11 mouse cellular contexts compared by ENCODE assay signal in the genomic region with DNA sequence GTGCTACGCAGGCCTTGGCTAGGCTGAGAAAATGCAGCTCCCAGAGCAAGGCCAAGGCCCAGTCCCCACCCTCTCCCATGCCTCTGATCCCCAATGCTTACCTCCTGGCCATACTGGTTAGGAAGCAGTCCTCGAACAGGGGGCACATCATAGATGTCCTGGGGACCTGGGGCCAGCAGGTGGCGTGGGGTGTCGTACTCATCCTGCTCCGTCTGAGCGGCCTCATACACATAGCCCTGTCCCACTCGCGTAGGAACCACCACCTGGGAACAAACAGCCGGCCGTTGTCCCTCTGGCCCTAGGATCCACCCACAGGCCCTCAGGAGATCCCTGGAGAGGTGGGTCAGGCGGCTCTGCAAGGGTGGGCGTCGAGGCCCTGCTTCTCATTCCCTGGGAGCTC. TPM values are rescaled to one million over a fixed set of nuclear protein-coding genes. Genes with fewer than 3 reads are reported as not detected.
A peak's percentile ranks its signal among the peaks of the same experiment; 100 is the strongest.
DNase-seq lines count a peak whose midpoint lies in the region; ATAC-seq and TF ChIP-seq lines count a peak whose summit lies in the region.
"Had no signal": no experiment of that assay in that cellular context is flagged by ENCODE, and none has a peak within 500 bp of the region (broad histone marks: within the 10 kb centered on the region; RNA-seq: fewer than 3 reads in every experiment).

No protein-coding gene starts in this region.

- no peaks in the 10 kb centered on the region for H3K9me3 ChIP-seq in lung, embryonic 14.5 days (ENCODE audit: low read depth, low read length)
- no peaks in the 10 kb centered on the region for H3K9me3 ChIP-seq in forebrain, embryonic 16.5 days (ENCODE audit: control insufficient read depth, low read length)
- H3K9me3 ChIP-seq in neural tube, embryonic 13.5 days, result no peaks in the 10 kb centered on the region

- H3K9ac ChIP-seq in lung, embryonic 14.5 days, result no peak overlapping the region
- no peak overlapping the region for H3K9ac ChIP-seq in forebrain, embryonic 16.5 days (replicated peaks; ENCODE audit: low read depth, low read length)
- H3K9ac ChIP-seq in neural tube, embryonic 13.5 days, result peak overlapping the region; percentile 69

- WGBS in lung, embryonic 14.5 days, result 85% methylated on average over 13 of the region's 13 CpGs
- 84% methylated on average over 13 of the region's 13 CpGs for WGBS in lung, adult 2 months
- 82% methylated on average over 13 of the region's 13 CpGs for WGBS in forebrain, embryonic 16.5 days
- WGBS in neural tube, embryonic 13.5 days, result 69% methylated on average over 13 of the region's 13 CpGs

- peaks cover 82% of the 10 kb centered on the region for H3K36me3 ChIP-seq in lung, embryonic 14.5 days (ENCODE audit: insufficient read depth)
- peaks cover 28% of the 10 kb centered on the region for H3K36me3 ChIP-seq in forebrain, embryonic 16.5 days (ENCODE audit: control insufficient read depth, insufficient read depth)
- peaks cover 72% of the 10 kb centered on the region for H3K36me3 ChIP-seq in neural tube, embryonic 13.5 days

- TF ChIP-seq POLR2A in lung, adult 2 months (IDR thresholded peaks at IDR 0.05; ENCODE audit: borderline replicate concordance, extremely low read depth, low read depth, low read length), result no peak

- H3K27ac ChIP-seq in lung, embryonic 14.5 days (ENCODE audit: low read depth), result no peak overlapping the region; the same call in 1 of the 2 replicates
- peak overlapping the region; percentile 98 for H3K27ac ChIP-seq in forebrain, embryonic 16.5 days (ENCODE audit: low read length)
- peak overlapping the region; percentile 99 for H3K27ac ChIP-seq in neural tube, embryonic 13.5 days (replicated peaks)

- no peak for ATAC-seq in lung, embryonic 14.5 days (ENCODE audit: insufficient read depth)
- no peak for ATAC-seq in forebrain, embryonic 16.5 days
- no peak for ATAC-seq in neural tube, embryonic 13.5 days (ENCODE audit: low read depth)

- H3K27me3 ChIP-seq in lung, embryonic 14.5 days (ENCODE audit: insufficient read depth, low read length), result no peaks in the 10 kb centered on the region
- H3K27me3 ChIP-seq in forebrain, embryonic 16.5 days (replicated peaks; ENCODE audit: control insufficient read depth, insufficient read depth, low read length), result no peaks in the 10 kb centered on the region
- no peaks in the 10 kb centered on the region for H3K27me3 ChIP-seq in neural tube, embryonic 13.5 days

- H3K4me3 ChIP-seq in lung, embryonic 14.5 days (ENCODE audit: low read depth, low read length), result no peak overlapping the region
- H3K4me3 ChIP-seq in lung, adult 2 months (replicated peaks; ENCODE audit: extremely low read depth, low read depth, low read length), result no peak overlapping the region
- H3K4me3 ChIP-seq in forebrain, embryonic 16.5 days (replicated peaks; ENCODE audit: low read length), result no peak overlapping the region
- no peak overlapping the region for H3K4me3 ChIP-seq in neural tube, embryonic 13.5 days

- H3K4me1 ChIP-seq in lung, embryonic 14.5 days (ENCODE audit: insufficient read depth), result peaks cover 19% of the 10 kb centered on the region
- peaks cover 13% of the 10 kb centered on the region for H3K4me1 ChIP-seq in lung, adult 2 months (ENCODE audit: control insufficient read depth, insufficient read depth, low read length)
- H3K4me1 ChIP-seq in forebrain, embryonic 16.5 days (replicated peaks; ENCODE audit: control insufficient read depth, insufficient read depth, low read length), result peaks cover 36% of the 10 kb centered on the region
- H3K4me1 ChIP-seq in neural tube, embryonic 13.5 days (replicated peaks), result peaks cover 67% of the 10 kb centered on the region

- peak; percentile 14; the same call in 1 of the 2 replicates for TF ChIP-seq CTCF in lung, embryonic 14.5 days (IDR thresholded peaks at IDR 0.05; ENCODE audit: low read depth)
- no peak for TF ChIP-seq CTCF in lung, adult 2 months (IDR thresholded peaks at IDR 0.05; ENCODE audit: insufficient read depth, low read length)

- H3K4me2 ChIP-seq in lung, embryonic 14.5 days, result no peak overlapping the region
- no peak overlapping the region for H3K4me2 ChIP-seq in forebrain, embryonic 16.5 days (ENCODE audit: low read length)
- no peak overlapping the region for H3K4me2 ChIP-seq in neural tube, embryonic 13.5 days

- DNase-seq in gastrocnemius, postnatal 10 days, result peak; percentile 10
- no peak for DNase-seq in gastrocnemius, adult 8-10 months (ENCODE audit: low spot score in 2 of 2)
- no peak for DNase-seq in lung, embryonic 14.5 days
- DNase-seq in lung, adult 2 months, result no peak
- DNase-seq in embryo, embryonic 11 days, result no peak
- DNase-seq in yolk sac, embryonic 10.5 days (ENCODE audit: low spot score), result no peak
- DNase-seq: kidney, postnatal 14 days had no signal

RNA-seq across cellular contexts. Expression of a gene that starts 24.7 kb away (rescaled TPM):
- total RNA-seq in gastrocnemius, postnatal 10 days (2021), result not detected
- under 1 TPM in 1 of 4 experiments, not detected in 3; 0.35 TPM for total RNA-seq in gastrocnemius, adult 8-10 months (2022)
- not detected in 2 replicates for polyA plus RNA-seq in lung, embryonic 14.5 days (2014; fragmentation: Nextera tagmentation; extraction: Ambion mirVana)
- 1.5 and 59.1 TPM in 2 replicates for polyA plus RNA-seq in lung, adult 2 months (2012; rRNA removed)
- not detected in 2 replicates for polyA plus RNA-seq in forebrain, embryonic 16.5 days (2015; fragmentation: Nextera tagmentation; extraction: Ambion mirVana)
- polyA plus RNA-seq in neural tube, embryonic 13.5 days (2015; fragmentation: Nextera tagmentation; extraction: Ambion mirVana), result not detected in 2 replicates
- total RNA-seq: adrenal gland, adult 18-20 months had no signal
- polyA plus RNA-seq: limb, embryonic 11.5 days had no signal

RNA-seq across cellular contexts. Expression of a gene that starts 28.1 kb away (rescaled TPM):
- total RNA-seq in gastrocnemius, postnatal 10 days (2021), result 10 to 100 TPM; 22.3 to 27.1 TPM
- 10 to 100 TPM; 10.7 to 11.1 (median 10.8) TPM for total RNA-seq in gastrocnemius, adult 8-10 months (2022)
- polyA plus RNA-seq in lung, embryonic 14.5 days (2014; fragmentation: Nextera tagmentation; extraction: Ambion mirVana), result 54.5 and 56.3 TPM in 2 replicates
- 81.4 and 87.7 TPM in 2 replicates for polyA plus RNA-seq in lung, adult 2 months (2012; rRNA removed)
- 45.9 and 52.5 TPM in 2 replicates for polyA plus RNA-seq in forebrain, embryonic 16.5 days (2015; fragmentation: Nextera tagmentation; extraction: Ambion mirVana)
- polyA plus RNA-seq in neural tube, embryonic 13.5 days (2015; fragmentation: Nextera tagmentation; extraction: Ambion mirVana), result 51.0 and 51.6 TPM in 2 replicates
